Mouse (Mus musculus): Measurements from ENCODE around the gene Prh1. TPM values are rescaled to one million over a fixed set of nuclear protein-coding genes. Genes with fewer than 3 reads are reported as not detected.
"Not testable (repeated sequence)": the region's sequence is repeated elsewhere in the genome, so short reads cannot be mapped to it uniquely, and the experiment has no call there.

The Prh1 gene
- total RNA-seq (2012; rRNA removed) (not detected in 2 replicates), total RNA-seq (2014; rRNA removed) (not detected in 2 replicates), polyA plus RNA-seq (2012; ENCODE audit: insufficient read length, low read depth) (not detected in 2 replicates)

- H3K4me2 ChIP-seq (ENCODE audit: insufficient read depth, low read depth, poor library complexity, severe bottlenecking); H3K9me3 ChIP-seq (replicated peaks; ENCODE audit: low read length); H3K4me3 ChIP-seq (replicated peaks in 1 of 3; ENCODE audit: low read depth in 2 of 3, low read length in 2 of 3, poor library complexity in 1 of 3); H3K4me1 ChIP-seq (ENCODE audit: control insufficient read depth in 1 of 2, insufficient read depth in 2 of 2); H3K9ac ChIP-seq (ENCODE audit: insufficient read depth, low read depth); DNase-seq (ENCODE audit: extremely low read depth); H3K79me2 ChIP-seq (replicated peaks; ENCODE audit: control insufficient read depth, extremely low read depth, insufficient read depth, poor library complexity, severe bottlenecking); in situ Hi-C loops (cut with MboI; ENCODE audit: low pct_ligation_motif_present, low pct_unique_long_range_greater_than_20kb, low sequenced_read_pairs); dilution Hi-C loops (cut with MboI; ENCODE audit: extremely low pct_ligation_motif_present, extremely low pct_unique_long_range_greater_than_20kb, low sequenced_read_pairs); H3K36me3 ChIP-seq (replicated peaks in 1 of 2; ENCODE audit: control insufficient read depth in 1 of 2, insufficient read depth in 1 of 2, low read length in 1 of 2); H3K27ac ChIP-seq (ENCODE audit: insufficient read depth, low read depth); H3K27me3 ChIP-seq (replicated peaks): not testable (repeated sequence)
Observed at GRCm38 (mm10) chr6:132569509-132569908, at the start of gene Prh1. Gene Prh1, plus strand, starts transcription at chr6:132569809.

- H3K4me3 ChIP-seq (replicated peaks in 1 of 3; ENCODE audit: low read depth in 2 of 3, low read length in 2 of 3, poor library complexity in 1 of 3); H3K79me2 ChIP-seq (replicated peaks; ENCODE audit: control insufficient read depth, extremely low read depth, insufficient read depth, poor library complexity, severe bottlenecking); in situ Hi-C loops (cut with MboI; ENCODE audit: low pct_ligation_motif_present, low pct_unique_long_range_greater_than_20kb, low sequenced_read_pairs); H3K4me2 ChIP-seq (ENCODE audit: insufficient read depth, low read depth, poor library complexity, severe bottlenecking); H3K9me3 ChIP-seq (replicated peaks; ENCODE audit: low read length); H3K9ac ChIP-seq (ENCODE audit: insufficient read depth, low read depth); H3K4me1 ChIP-seq (ENCODE audit: control insufficient read depth in 1 of 2, insufficient read depth in 2 of 2); dilution Hi-C loops (cut with MboI; ENCODE audit: extremely low pct_ligation_motif_present, extremely low pct_unique_long_range_greater_than_20kb, low sequenced_read_pairs); H3K27me3 ChIP-seq (replicated peaks); DNase-seq (ENCODE audit: extremely low read depth); H3K27ac ChIP-seq (ENCODE audit: insufficient read depth, low read depth); H3K36me3 ChIP-seq (replicated peaks in 1 of 2; ENCODE audit: control insufficient read depth in 1 of 2, insufficient read depth in 1 of 2, low read length in 1 of 2): not testable (repeated sequence)
Observed at GRCm38 (mm10) chr6:132595613-132596012, 26.0 kb downstream of the Prh1 start, which contains the start of gene Prp2. Gene Prp2, plus strand, starts transcription at chr6:132595913.

Other genes starting within 250 kb of the Prh1 start
- gene Gm8882, start 205.7 kb upstream of the Prh1 start, total RNA-seq (2012; rRNA removed): not detected in 2 replicates
- gene Gm8882, start 205.7 kb upstream of the Prh1 start, total RNA-seq (2014; rRNA removed): not detected in 2 replicates
- not detected in 2 replicates for gene Gm8882, start 205.7 kb upstream of the Prh1 start, polyA plus RNA-seq (2012; ENCODE audit: insufficient read length, low read depth)
- gene Prp2, start 26.1 kb downstream of the Prh1 start, total RNA-seq (2012; rRNA removed): not detected in 2 replicates
- gene Prp2, start 26.1 kb downstream of the Prh1 start, total RNA-seq (2014; rRNA removed): not detected in 2 replicates
- not detected in 2 replicates for gene Prp2, start 26.1 kb downstream of the Prh1 start, polyA plus RNA-seq (2012; ENCODE audit: insufficient read length, low read depth)
- gene A630073D07Rik, start 81.7 kb downstream of the Prh1 start, total RNA-seq (2012; rRNA removed): not detected in 2 replicates
- not detected in 2 replicates for gene A630073D07Rik, start 81.7 kb downstream of the Prh1 start, total RNA-seq (2014; rRNA removed)
- gene A630073D07Rik, start 81.7 kb downstream of the Prh1 start, polyA plus RNA-seq (2012; ENCODE audit: insufficient read length, low read depth): not detected in 2 replicates
- gene Tas2r120, start 87.1 kb downstream of the Prh1 start, total RNA-seq (2012; rRNA removed): not detected in 2 replicates
- gene Tas2r120, start 87.1 kb downstream of the Prh1 start, total RNA-seq (2014; rRNA removed): not detected in 2 replicates
- not detected in 2 replicates for gene Tas2r120, start 87.1 kb downstream of the Prh1 start, polyA plus RNA-seq (2012; ENCODE audit: insufficient read length, low read depth)
- gene Tas2r121, start 131.2 kb downstream of the Prh1 start, total RNA-seq (2012; rRNA removed): not detected in 2 replicates
- gene Tas2r121, start 131.2 kb downstream of the Prh1 start, total RNA-seq (2014; rRNA removed): not detected in 2 replicates
- not detected in 2 replicates for gene Tas2r121, start 131.2 kb downstream of the Prh1 start, polyA plus RNA-seq (2012; ENCODE audit: insufficient read length, low read depth)
- gene Tas2r122, start 142.1 kb downstream of the Prh1 start, total RNA-seq (2012; rRNA removed): not detected in 2 replicates
- gene Tas2r122, start 142.1 kb downstream of the Prh1 start, total RNA-seq (2014; rRNA removed): not detected in 2 replicates
- not detected in 2 replicates for gene Tas2r122, start 142.1 kb downstream of the Prh1 start, polyA plus RNA-seq (2012; ENCODE audit: insufficient read length, low read depth)
- not detected in 2 replicates for gene Tas2r115, start 168.2 kb downstream of the Prh1 start, total RNA-seq (2012; rRNA removed)
- gene Tas2r115, start 168.2 kb downstream of the Prh1 start, total RNA-seq (2014; rRNA removed): not detected in 2 replicates
- not detected in 2 replicates for gene Tas2r115, start 168.2 kb downstream of the Prh1 start, polyA plus RNA-seq (2012; ENCODE audit: insufficient read length, low read depth)
- gene Tas2r124, start 184.9 kb downstream of the Prh1 start, total RNA-seq (2012; rRNA removed): not detected in 2 replicates
- not detected in 2 replicates for gene Tas2r124, start 184.9 kb downstream of the Prh1 start, total RNA-seq (2014; rRNA removed)
- not detected in 2 replicates for gene Tas2r124, start 184.9 kb downstream of the Prh1 start, polyA plus RNA-seq (2012; ENCODE audit: insufficient read length, low read depth)
- gene Tas2r102, start 192.3 kb downstream of the Prh1 start, total RNA-seq (2012; rRNA removed): not detected in 2 replicates
- not detected in 2 replicates for gene Tas2r102, start 192.3 kb downstream of the Prh1 start, total RNA-seq (2014; rRNA removed)
- not detected in 2 replicates for gene Tas2r102, start 192.3 kb downstream of the Prh1 start, polyA plus RNA-seq (2012; ENCODE audit: insufficient read length, low read depth)
- not detected in 2 replicates for gene Tas2r136, start 208.4 kb downstream of the Prh1 start, total RNA-seq (2012; rRNA removed)
- not detected in 2 replicates for gene Tas2r136, start 208.4 kb downstream of the Prh1 start, total RNA-seq (2014; rRNA removed)
- not detected in 2 replicates for gene Tas2r136, start 208.4 kb downstream of the Prh1 start, polyA plus RNA-seq (2012; ENCODE audit: insufficient read length, low read depth)
- gene Tas2r117, start 233.0 kb downstream of the Prh1 start, total RNA-seq (2012; rRNA removed): not detected in 2 replicates
- gene Tas2r117, start 233.0 kb downstream of the Prh1 start, total RNA-seq (2014; rRNA removed): not detected in 2 replicates
- not detected in 2 replicates for gene Tas2r117, start 233.0 kb downstream of the Prh1 start, polyA plus RNA-seq (2012; ENCODE audit: insufficient read length, low read depth)